Mouse (Mus musculus) lung, postnatal 14 days (tissue): ENCODE measurements at regions not wholly inside any gene's neighbourhood (a gene's known extent, or its start where the extent isn't known, plus 50 kb on each side); places are given as distances from the start of the nearest gene placed in this dataset.
A peak's percentile ranks its signal among the peaks of the same experiment; 100 is the strongest.

Source experiments
- DNase-seq: peaks from one replicate; pipeline ENCODE4 v3.0.0; 2021

DNA sequence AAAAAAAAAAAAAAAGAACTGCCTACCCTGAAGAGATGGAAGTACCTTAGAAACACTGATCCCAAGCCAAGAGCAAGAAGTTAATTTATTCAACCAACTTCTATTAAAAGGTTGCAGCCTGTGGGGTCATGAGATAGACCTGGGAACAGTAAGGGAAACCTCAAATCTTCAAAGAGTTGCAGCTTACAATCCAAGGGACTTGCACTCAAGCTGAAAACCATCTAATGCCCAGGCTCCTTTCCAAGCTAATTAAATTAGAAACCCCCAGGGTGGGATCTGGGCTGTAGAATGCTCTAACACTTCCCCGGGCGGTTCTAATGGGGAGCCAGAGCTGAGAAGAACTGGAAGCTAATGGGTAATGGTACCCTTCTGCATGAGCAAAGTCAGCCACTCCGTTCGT is 278.0 kb downstream of the Hlx start:
- DNase-seq: no peak

DNA sequence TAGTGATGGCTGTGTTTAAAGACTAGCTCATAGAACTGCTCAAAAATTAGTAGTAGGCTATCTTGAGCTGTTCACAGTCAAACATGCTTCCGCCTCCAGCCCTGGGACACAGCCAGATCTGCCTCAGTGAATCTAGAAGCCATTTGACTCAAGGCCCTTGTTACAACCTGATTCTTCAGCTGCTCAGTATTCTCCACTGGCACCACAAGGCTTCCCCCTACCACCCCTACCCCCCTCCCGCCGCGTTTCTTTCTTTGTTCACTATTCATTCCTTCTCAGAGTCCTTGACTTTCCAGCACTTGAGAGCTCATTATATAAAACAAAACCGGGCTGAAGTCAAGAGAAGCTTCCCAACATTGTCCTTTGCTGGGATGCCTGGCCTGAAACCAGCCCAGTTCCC is 278.7 kb downstream of the Hlx start:
- DNase-seq: no peak

DNA sequence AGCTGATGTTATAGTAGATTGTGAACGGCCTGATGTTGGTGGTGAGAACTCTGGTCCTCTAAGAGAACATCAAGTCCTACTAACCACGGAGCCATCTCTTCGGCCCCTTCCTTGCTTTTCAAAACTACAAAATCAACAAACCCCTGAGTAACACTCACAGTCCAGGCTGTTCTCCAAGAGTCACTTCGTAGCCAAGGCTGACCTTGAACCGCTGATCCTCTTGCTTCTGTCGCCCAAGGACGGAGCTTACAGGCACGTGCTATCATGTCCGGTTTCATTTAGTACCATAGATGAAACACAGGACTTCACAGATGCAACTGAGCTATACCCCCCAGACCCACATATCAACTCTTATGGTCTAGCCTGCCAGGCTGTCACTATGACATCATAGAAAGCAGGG is 279.4 kb downstream of the Hlx start:
- no peak for DNase-seq

DNA sequence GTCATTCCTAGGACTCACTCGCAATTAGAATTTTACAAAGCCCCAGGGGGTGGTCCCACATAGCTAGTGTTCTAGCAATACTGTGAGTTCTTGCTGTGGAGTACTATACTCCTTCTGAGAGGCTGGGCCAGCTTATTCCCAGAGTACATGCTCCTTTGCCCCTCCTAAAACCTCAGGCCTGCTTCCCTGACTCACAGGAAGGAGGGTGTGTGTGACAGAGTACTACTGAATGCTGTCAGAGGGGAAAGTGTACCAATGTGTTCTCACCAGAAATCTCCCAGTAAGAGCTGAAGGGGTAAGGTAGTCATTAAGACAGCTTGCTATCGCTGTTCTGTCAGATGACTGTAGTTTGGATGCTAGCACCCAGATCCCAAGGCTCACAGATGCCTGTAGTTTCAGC is 280.7 kb downstream of the Hlx start:
- no peak for DNase-seq

DNA sequence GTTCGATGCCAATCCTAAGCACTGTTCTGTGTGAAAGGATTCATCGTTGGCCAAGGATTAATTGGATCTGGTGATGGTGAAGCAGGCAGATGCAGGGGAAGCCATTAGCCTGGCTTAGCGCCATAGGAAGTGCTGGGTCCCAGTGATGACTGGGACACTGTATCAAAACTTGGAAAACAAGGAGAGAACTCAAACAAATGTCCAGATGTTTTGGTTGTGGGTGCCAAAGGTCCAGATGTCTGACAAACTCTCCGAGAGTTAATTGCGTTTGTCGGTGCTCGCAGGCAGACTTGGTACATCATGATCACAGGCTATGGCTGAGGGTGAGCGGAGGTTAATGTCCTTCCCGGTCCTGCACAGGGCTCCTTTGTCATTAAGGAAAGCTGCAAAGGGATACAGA is 283.4 kb downstream of the Hlx start:
- peak; percentile 70 for DNase-seq

DNA sequence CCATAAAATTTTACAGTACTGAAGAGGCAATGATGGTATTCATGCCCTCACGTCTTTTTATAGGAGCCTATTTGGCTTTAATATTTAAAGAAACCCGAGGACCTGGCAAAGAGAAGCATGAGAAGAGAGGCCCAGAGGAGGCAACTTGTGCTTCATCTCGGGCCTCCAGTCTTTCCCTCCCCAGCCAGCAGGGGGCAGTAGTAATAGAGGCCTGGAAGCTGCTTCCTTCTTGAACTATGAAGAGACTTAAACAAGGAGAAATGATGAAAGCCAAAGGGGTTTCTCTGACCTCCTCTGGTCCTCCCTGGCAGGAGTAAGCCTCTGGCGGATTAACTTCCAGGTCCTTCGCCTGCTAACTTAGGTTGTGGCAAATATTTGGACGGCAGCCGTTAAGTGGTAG is 284.5 kb downstream of the Hlx start:
- peak; percentile 90 for DNase-seq

DNA sequence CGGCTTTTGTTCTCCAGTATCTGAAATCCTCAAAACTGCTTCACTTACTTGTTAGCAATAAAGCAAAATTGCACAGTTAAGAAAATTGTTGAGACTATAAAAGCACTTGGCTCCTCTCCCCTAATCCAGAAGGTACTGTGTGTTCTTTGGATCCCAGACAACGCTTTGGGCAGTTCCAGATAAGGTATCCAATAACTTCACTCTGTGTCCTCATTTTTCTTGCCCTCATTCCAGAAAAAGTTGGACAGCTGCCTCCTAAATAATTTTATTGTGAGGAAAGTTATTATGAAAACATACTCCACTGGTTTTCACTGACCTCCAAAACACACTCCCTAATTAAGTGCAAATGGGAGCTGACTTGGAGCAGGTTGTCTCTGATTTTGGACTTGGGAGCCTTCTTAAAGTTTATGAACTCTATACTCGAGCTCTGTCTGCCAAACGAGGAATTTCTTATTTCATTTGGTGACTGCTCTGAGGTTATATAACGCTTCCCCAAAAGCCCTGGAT is 285.2 kb downstream of the Hlx start:
- peak; percentile 59 for DNase-seq

DNA sequence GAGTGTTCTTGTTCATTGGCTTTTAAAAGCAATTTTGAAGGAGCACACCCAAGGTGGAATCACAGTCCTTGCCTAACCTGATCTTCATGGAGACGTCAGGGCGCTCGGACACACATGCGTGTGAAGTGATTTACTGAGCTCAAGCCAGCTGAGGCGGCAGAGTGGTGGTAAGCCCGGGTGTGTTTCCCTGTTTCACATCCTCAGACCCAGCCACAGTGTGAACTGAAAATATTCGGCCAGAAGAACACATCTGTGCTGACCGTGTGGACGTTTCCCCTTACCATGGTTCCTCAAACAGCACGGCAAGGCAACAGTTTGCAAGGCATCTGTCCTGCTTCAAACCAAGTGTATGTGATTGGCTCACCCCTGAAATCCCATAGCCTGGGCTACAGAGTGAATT is 288.2 kb downstream of the Hlx start:
- no peak for DNase-seq

DNA sequence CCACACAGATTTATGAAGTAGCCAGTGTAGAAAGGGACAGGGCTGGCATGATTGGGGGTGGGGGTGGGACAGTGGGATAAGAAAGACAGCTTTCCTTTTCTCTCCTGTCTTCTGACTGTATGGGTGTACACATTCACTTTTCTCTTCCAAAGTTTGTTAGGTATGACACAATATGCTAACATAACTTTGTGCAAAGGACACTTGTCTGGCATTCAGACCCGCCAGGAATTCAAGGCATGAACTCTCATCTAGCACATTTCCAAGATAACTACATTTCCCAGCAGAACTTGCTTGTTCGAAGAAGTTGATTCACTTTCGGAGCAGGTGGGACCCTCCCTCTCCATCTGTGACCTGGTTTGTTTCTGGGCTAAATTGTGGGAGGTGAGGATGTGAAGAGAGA is 289.7 kb downstream of the Hlx start:
- DNase-seq: peak; percentile 35

DNA sequence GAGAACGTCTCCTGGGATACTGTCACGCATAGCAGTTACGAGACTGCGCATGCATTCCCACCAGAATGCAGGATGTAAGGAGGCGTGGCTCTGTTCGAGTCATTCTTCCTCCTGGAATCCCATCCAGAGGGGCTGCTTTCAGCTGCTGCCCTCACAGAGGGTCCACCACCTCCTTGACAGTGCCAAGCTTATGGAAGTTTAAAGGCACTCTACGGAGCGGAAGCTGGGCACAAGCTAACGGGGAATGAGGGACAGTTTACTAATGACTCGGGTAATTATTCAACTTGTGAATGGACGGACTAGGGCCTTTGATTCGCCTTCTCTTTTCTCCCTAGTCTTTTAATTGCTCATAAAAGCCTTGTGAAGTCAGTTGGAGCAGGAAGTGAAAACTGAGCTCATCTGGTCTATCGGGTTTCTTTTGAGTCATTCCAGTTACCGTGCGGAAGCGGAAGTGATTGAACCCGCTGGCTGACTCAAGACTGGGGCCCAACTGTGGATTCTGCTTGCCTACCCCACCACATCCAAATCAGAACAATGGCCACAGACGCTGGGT is 291.3 kb downstream of the Hlx start:
- no peak for DNase-seq

DNA sequence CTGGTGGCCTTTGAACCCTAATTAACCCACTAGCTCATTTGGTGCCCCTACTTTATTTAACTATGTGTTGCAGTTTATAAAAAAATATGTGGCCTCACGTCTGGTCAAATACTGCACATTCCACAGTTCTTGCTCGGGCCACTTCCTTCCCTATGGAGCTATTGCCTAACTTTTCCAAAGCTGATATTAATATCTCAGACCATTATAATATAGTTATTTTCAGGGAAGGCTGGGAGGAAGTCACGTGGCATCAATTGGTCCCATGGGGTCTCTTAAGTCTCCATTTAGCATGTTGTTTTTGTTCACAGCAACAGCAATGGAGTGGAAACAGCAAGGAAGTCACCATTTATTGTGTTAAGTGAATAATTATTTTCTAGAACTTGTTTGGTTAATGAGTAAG is 292.9 kb downstream of the Hlx start:
- DNase-seq: no peak

DNA sequence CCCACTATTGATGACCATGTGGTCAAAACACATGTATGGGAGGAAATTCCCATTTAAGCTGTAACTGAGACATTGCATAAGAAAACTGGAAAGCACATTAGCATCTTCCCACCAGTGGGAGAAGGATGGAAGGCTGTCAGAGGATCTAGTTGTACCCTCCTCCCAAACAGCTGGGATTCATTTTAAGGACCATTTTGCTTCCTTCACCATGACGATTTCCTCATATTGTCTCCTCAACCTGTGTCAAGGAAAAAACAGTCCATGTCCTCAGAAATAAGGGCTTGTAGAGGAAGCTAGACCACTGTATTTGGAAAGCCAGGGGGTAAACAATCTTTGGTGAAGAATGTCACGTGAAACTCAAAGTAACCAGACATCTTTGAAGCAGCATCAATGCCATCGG is 296.0 kb downstream of the Hlx start:
- no peak for DNase-seq

DNA sequence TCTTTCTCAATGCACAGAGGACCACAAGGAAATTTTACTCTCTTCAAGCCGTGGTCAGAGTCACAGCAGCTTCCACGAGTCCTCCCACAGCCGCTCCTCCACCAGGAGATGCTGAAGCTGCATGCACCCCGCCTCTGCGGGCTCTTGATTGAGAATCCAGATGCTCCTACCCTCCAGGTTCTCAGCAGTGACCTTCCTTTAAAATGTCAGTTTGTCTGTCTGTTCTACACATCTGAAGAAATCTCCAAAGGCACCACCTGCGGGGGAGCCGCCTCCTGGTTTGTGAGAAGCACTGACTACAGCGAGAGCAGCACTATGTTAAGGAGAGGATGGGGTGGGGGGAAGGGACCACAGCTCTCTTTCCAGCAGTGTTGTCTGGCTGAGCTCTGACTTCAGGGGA is 303.8 kb downstream of the Hlx start:
- no peak for DNase-seq

DNA sequence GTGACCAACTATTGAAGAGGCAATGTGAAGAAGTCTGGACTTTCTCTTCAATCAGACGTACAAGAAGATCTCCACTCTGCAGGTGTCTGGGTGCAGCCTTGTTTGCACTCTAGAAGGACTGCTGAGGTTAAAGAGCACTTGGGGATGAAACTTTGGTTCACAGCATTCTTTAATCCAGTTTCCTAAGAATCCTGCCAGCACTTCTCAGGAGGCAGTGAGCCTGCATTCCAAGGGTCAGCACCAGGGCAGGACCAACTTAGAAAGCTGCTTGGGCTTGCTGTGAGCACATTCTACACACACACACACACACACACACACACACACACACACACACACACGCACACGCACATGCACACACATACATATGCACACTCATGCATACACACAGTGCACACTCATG is 304.4 kb downstream of the Hlx start:
- DNase-seq: no peak

DNA sequence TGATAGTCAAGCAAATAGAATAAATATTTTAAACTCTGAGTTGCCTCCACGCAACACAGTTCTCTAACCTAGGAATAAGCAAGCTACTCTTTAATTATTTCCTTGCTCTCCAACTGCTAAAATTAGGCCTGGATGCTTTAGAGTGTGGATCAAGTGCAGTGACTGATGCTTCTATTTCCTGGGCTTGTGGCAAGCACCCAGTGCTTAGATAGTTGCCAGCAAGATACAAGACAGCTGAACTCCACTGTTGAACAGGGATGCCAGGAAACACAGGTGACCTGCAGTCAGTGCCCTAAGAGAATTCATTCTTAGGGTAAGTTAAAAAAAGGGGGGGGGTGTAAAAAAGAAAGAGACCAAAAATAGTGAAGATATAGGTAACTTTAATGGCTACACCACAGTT is 306.7 kb downstream of the Hlx start:
- no peak for DNase-seq

DNA sequence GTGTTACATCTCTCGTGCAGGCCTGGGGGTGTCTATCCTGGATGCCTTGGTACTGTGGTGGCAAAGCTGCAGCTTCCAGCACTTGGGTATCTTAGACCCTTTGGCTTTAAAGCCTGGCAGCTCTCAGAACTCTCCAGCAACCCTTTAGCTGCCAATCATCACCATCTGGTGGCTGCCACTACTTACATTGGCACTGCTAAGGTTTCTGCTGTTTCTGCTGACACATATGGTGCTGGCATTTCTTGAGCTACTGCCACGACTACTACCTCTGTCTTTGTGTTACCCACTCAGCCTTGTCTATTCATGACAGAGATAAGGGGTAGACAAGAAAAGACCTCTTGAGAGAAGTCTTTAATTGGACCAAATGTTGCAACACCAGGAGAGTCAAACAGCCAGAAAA is 308.4 kb downstream of the Hlx start:
- no peak for DNase-seq

DNA sequence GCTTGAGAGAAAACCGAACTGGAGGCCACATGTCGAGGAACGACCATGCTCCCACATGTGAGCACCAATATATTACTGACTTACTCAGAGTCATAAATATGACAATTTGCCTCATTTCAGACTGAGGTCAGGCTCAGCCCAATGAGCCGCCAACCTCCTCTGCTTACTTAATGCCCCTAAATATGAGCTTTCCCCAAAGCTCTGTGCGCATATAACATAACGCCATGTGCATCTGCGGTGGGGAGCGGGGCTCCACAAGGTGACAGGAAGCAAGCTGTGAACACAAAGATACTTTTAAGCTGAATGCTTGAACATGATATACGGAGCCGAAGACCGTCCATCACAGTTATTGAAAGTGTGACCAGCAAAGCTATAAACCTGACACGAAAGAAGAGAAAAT is 319.8 kb downstream of the Hlx start:
- no peak for DNase-seq

DNA sequence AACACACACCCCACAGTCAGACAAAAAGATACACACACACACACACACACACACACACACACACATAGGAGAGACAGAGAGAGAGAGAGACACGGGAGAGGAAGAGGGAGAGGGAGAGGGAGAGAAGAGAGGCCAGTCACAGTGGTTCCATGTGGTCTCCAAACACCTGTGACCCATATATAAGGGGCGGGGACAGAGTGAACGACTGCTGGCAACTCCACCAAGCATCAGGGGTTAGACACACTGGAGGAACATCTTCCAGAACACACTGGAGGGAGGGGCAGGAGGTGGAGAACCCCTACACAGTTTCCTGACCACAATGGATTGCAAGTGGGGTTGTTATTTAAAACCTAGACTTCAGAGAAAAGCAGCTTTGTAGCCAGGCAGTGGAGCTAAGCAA is 321.4 kb downstream of the Hlx start:
- DNase-seq: no peak

DNA sequence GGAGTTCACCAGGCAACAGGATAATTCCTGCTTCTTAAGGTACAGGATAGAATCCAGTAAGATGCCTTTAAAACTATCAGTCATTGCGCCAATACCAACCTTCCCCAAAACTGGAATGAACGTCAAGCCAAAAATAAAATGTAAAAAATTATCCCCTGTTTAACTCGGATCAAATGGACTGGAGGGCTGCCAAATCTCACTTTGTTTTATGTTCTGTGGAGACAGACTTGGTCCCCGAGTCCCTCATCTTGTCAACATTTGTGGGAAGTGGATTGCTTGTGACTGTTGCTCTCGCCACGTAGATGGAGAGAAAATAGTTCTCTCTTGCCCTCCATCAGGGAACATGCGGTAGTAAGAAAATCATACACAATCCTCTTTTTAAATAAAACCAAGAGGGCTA is 322.4 kb downstream of the Hlx start:
- DNase-seq: no peak

DNA sequence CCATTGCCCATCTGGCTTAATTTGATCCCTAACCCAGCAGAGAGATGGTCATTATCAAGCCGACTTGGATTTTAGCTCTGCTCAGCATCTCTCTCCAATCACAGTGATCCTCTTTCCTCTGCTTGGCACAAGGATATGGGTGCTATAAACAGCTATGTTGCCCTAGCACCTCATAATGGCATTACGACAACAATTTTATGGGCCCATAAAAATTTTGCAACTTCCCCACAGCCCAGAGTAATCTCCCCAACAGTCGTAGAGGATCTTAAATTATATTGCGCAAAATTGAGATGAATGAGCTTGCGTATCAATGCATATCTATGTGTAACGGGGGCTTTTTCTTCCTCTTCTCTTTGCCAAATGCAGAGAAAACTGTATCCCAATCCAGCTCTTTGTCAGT is 329.4 kb downstream of the Hlx start:
- DNase-seq: no peak

DNA sequence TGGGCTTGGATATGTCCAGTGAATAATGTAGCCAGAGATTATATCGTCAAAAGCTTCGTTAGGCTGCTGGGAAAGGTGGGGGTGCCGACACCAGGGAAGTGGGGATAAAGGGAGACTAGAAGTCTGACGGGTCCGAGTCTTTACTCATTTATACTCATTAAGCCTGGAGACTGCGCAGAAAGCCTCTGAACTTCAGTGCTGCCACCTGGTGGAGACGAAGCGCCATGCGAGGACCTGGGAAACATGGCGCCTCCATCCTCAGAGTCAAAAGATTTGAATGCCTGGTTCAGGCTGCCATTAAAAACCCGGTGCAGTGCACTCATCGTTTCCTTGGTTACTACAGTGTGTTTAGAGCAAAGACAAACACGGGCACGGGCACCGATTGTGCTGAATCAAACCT is 337.2 kb downstream of the Hlx start:
- peak; percentile 77 for DNase-seq

DNA sequence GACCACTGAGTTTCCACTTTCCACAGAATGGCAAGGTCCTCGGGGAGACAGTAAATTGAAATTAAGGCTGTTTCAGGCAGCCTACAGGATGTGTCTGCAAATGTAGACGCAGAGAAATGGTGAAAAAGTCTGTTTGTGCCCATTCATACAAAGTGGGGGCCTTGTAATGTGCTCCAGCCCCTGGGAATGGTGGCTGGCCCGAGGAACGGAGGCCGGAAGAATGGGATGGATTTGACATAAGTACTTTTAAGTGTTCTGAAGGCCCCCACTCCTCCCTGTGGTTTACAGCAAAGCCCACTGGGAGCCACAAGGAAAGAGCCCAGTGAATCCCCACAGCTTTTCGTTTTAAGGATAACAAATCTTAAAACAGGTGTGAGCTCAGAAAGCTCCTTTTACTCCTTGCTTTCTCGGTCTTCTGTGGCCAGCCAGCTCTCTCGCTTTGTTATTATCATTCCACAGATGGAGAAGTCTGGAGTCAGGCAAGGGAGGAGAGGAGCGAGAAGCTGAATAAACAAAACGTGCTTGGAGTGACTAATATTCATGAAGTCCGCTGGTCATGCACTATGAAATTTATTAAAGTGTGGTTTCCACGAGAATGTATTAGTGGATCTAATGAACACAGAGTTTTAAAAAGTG is 337.7 kb downstream of the Hlx start:
- DNase-seq: no peak

DNA sequence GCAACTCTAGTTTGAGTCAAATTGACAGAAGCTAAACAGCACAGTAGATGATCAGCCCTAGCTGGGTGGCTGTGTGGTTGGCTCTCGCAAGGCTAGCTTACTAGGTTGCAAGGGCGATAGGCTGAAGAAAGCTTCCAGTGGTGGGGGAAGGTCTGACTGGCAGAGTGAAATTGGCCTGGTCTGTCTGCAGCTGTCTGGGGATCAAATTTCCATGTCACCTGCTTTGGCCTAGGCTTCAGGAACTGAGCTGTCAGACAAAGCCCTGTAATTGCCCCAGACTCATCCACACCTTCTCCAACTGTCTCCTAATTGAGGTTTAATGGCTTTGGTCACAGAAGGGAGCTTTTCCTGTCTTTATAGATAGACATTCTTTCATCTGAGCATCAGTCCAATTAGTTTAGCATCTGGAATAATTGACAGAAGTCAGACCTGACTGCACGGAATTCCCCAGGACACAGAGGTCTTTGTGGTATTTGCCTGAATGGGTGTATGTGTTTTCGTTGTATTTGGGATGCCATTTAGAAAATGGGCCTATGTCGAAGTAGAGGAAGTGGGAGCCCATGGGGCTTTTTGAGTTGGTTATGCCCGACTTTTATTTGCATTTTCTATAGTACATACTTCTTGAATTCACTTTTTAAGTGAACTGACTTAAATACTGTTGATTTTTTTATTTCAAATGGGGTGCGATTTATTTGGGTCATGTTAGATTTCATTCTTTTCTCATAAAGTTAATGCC is 348.2 kb downstream of the Hlx start:
- no peak for DNase-seq

DNA sequence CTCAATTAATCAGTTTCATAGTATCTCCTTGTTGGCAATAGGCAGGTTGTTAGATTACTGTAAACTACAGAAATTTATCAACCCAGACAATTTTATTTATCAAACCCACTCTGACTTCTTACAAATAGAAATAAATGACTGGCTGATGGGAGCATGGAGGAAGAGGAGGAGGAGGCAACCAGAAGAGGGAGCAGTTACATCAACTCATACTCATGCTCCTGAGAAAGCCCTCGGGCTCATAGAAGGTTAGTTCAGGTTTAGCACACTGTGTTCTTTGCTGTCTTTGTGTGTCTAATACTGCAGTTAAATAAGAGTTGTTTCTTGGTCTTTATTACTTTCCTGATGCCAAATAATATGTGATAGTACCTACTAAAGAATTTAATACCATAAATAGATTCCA is 344.6 kb upstream of the 1700056E22Rik start:
- no peak for DNase-seq

DNA sequence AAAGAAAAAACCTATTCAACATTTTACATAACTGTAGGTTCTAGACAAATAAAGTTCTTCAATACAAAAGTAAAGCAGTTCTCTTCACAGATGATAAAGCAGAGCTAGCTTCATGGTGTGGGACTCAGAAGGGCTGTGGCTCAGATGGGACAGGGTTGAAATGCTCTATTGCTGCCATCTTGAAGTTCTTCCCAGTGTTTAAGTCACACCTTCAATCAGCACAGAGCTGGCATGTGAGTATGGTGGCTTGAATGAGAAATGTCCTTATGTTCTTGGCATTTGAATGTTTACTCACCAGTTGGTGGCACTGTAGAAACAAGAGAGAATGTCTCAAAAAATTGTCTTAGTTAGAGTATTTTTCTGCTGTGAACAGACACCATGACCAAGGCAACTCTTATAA is 330.9 kb upstream of the 1700056E22Rik start:
- no peak for DNase-seq
